Mouse (Mus musculus) layer of hippocampus, postnatal 14 days (tissue): Measurements from ENCODE around the gene Gpt2. TPM values are rescaled to one million over a fixed set of nuclear protein-coding genes. Genes with fewer than 3 reads are reported as not detected.

Experiments
- total RNA-seq, 2 experiments: library from RNA; stranded (reverse); gene quantifications; 2 replicates each; pipeline ENCODE4 v1.2.3; 2021

Gpt2 gene
- total RNA-seq, 2 experiments from 2014 or later = 80.5 to 82.4 TPM

Other genes starting within 250 kb of the Gpt2 start
- gene Orc6, start 192.9 kb upstream of the Gpt2 start, total RNA-seq = 10 to 100 TPM; 35.0 to 35.3 TPM
- 100 to 1,000 TPM; 135 to 142 TPM for gene Vps35, start 192.8 kb upstream of the Gpt2 start, total RNA-seq
- 1 to 10 TPM in 1 of 2 experiments, under 1 TPM in 1; 0.78 to 1.2 TPM for gene Mylk3, start 106.2 kb upstream of the Gpt2 start, total RNA-seq
- 10 to 100 TPM; 17.9 to 25.8 TPM for gene 4921524J17Rik, start 59.7 kb upstream of the Gpt2 start, total RNA-seq
- 100 to 1,000 TPM; 164 to 178 TPM for gene Dnaja2, start 62.8 kb downstream of the Gpt2 start, total RNA-seq
- 10 to 100 TPM; 53.7 to 54.9 TPM for gene Neto2, start 208.3 kb downstream of the Gpt2 start, total RNA-seq